Mouse (Mus musculus) hindbrain, embryonic 12.5 days (tissue): Measurements from ENCODE around the gene Krt6a. TPM values are rescaled to one million over a fixed set of nuclear protein-coding genes. Genes with fewer than 3 reads are reported as not detected.

Source experiments
- ATAC-seq: fragments of 200-750 bp; cut with Nextera tagmentation; 2 replicates; pipeline ENCODE4 v1.8.0; 2017; ENCODE audit warnings: moderate TSS enrichment; ENCODE audit not compliant: low FRiP score
- H3K27ac ChIP-seq: fragments of 300-500 bp; sonication (generic); 2 replicates; pipeline ENCODE4 v1.5.1; 2016; ENCODE audit warnings: mild to moderate bottlenecking
- H3K27me3 ChIP-seq: fragments of 300-500 bp; sonication (generic); 2 replicates; pipeline ENCODE4 v1.6.1; 2016; ENCODE audit warnings: mild to moderate bottlenecking
- H3K36me3 ChIP-seq: fragments of 300-500 bp; sonication (generic); 2 replicates; pipeline ENCODE4 v1.6.1; 2016; ENCODE audit warnings: mild to moderate bottlenecking
- H3K4me1 ChIP-seq: fragments of 300-500 bp; sonication (generic); 2 replicates; pipeline ENCODE4 v1.6.1; 2016
- H3K4me2 ChIP-seq: fragments of 300-500 bp; sonication (generic); replicated peaks from 2 replicates; pipeline ENCODE4 v1.6.1; 2016; ENCODE audit warnings: mild to moderate bottlenecking
- H3K4me3 ChIP-seq: fragments of 300-500 bp; sonication (generic); 2 replicates; pipeline ENCODE4 v1.5.1; 2016; ENCODE audit warnings: mild to moderate bottlenecking
- H3K9ac ChIP-seq: fragments of 300-500 bp; sonication (generic); 2 replicates; pipeline ENCODE4 v1.6.1; 2016; ENCODE audit warnings: mild to moderate bottlenecking, moderate library complexity
- H3K9me3 ChIP-seq: fragments of 300-500 bp; sonication (generic); replicated peaks from 2 replicates; pipeline ENCODE4 v1.6.1; 2016; ENCODE audit warnings: mild to moderate bottlenecking
- WGBS: fragments of 180-500 bp; shearing (Covaris S2); methylation state at CpG from one replicate; pipeline ENCODE4 v1.1.7; 2016; 5-methylcytosine and 5-hydroxymethylcytosine counted together
- polyA plus RNA-seq: library from polyadenylated mRNA; unstranded; fragments of >200 nt; fragmentation: Nextera tagmentation; extraction: Ambion mirVana; gene quantifications from 2 replicates; pipeline ENCODE4 v1.2.1, GENCODE M21; 2016

Krt6a gene
- polyA plus RNA-seq = not detected in 2 replicates

DNA sequence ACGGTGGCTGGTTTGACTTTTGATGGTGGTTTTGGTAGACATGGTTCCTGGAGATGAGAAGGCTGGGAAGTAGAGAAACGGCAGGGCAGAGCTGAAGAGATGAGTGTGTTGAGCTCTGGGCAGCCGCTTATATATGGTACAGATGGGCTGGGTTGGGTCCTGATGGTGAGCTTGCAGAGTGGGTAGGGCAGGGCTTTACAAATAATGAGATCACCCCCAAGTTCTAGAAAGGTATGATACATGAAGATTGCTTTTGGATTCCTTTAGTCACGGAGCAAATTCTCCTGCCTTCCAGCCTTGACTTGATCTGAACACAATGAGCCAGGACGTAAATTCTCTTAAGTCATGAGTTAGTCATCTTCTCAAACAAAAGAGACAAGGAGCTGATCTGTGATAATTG is at the start of gene Krt6a:
Gene Krt6a (minus strand): TSS at position 101 of the 400 bp plus-strand sequence.
- no peak within 1 kb of the TSS for H3K4me2 ChIP-seq
- H3K27ac ChIP-seq = no peak within 1 kb of the TSS
- no peaks in the 10 kb centered on the region for H3K9me3 ChIP-seq
- 84% methylated on average over 5 of the region's 5 CpGs for WGBS
- no peak within 1 kb of the TSS for H3K4me3 ChIP-seq
- H3K9ac ChIP-seq = no peak within 1 kb of the TSS
- no peak for ATAC-seq
- H3K4me1 ChIP-seq = no peaks in the 10 kb centered on the region
- H3K27me3 ChIP-seq = no peaks in the 10 kb centered on the region
- no peaks in the 10 kb centered on the region for H3K36me3 ChIP-seq

GRCm38 (mm10) chr15:101742711-101743110 is 48.6 kb upstream of the Krt6a start, which contains the start of gene Krt71:
Krt71 (minus strand) TSS chr15:101743109.
- H3K9me3 ChIP-seq = no peaks in the 10 kb centered on the region
- H3K4me2 ChIP-seq = no peak within 1 kb of the TSS
- H3K27ac ChIP-seq = no peak within 1 kb of the TSS
- WGBS = 57% methylated on average over 14 of the region's 14 CpGs
- peaks cover 5% of the 10 kb centered on the region; the same call in 1 of the 2 replicates for H3K4me1 ChIP-seq
- no peak within 1 kb of the TSS for H3K4me3 ChIP-seq
- no peak for ATAC-seq
- no peaks in the 10 kb centered on the region for H3K36me3 ChIP-seq
- no peak within 1 kb of the TSS for H3K9ac ChIP-seq
- H3K27me3 ChIP-seq = no peaks in the 10 kb centered on the region; the same call in 1 of the 2 replicates

GRCm38 (mm10) chr15:101737786-101738185 is 43.7 kb upstream of the Krt6a start:
- Histone ChIP-seq H3K36me3 (no peaks in the 10 kb centered on the region), H3K4me3 (no peak overlapping the region), H3K9me3 (no peaks in the 10 kb centered on the region), H3K27me3 (no peaks in the 10 kb centered on the region; the same call in none of the 2 replicates), H3K4me2 (no peak overlapping the region), H3K9ac (no peak overlapping the region), H3K27ac (no peak overlapping the region), H3K4me1 (no peaks in the 10 kb centered on the region)
- WGBS = 62% methylated on average over 7 of the region's 7 CpGs
- no peak for ATAC-seq

GRCm38 (mm10) chr15:101730653-101731052 is 36.5 kb upstream of the Krt6a start:
- Histone ChIP-seq H3K27me3 (no peaks in the 10 kb centered on the region), H3K4me1 (no peaks in the 10 kb centered on the region), H3K36me3 (no peaks in the 10 kb centered on the region), H3K27ac (no peak overlapping the region), H3K9ac (no peak overlapping the region), H3K4me3 (no peak overlapping the region), H3K9me3 (no peaks in the 10 kb centered on the region), H3K4me2 (no peak overlapping the region)
- ATAC-seq = no peak

GRCm38 (mm10) chr15:101724686-101725085 is 30.6 kb upstream of the Krt6a start:
- Histone ChIP-seq H3K4me1 (no peaks in the 10 kb centered on the region), H3K9ac (no peak overlapping the region), H3K27ac (no peak overlapping the region), H3K4me3 (no peak overlapping the region), H3K36me3 (no peaks in the 10 kb centered on the region), H3K27me3 (no peaks in the 10 kb centered on the region), H3K9me3 (no peaks in the 10 kb centered on the region), H3K4me2 (no peak overlapping the region)
- 66% methylated on average over 5 of the region's 5 CpGs for WGBS
- ATAC-seq = no peak

- Histone ChIP-seq H3K9me3 (no peaks in the 10 kb centered on the region), H3K9ac (no peak overlapping the region), H3K4me2 (no peak overlapping the region), H3K4me1 (no peaks in the 10 kb centered on the region), H3K4me3 (no peak overlapping the region), H3K27me3 (no peaks in the 10 kb centered on the region), H3K36me3 (no peaks in the 10 kb centered on the region), H3K27ac (no peak overlapping the region)
- WGBS = 65% methylated on average over 3 of the region's 3 CpGs
- no peak for ATAC-seq
Measured at GRCm38 (mm10) chr15:101715831-101716230, 21.7 kb upstream of the Krt6a start.

DNA sequence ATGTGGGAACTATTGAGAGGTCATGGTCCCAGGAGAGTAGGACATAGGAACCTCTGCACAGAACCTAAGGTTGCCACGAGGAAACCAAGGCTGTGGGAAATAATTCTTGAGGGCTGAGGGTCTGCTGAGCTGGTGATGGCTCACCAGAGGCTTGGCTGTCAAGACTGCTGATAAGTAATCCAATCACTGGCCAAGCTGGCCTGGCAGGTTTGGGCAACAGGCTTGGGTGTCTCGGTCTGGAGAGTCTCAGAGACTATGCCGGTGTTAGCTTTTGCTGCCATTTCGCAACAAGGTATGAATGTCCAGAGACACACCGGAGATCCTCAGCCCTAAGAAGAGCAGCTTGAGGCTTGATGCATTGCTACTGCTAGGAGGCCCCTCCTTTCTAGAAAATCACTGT is 20.2 kb upstream of the Krt6a start:
- no peak overlapping the region for H3K4me3 ChIP-seq

DNA sequence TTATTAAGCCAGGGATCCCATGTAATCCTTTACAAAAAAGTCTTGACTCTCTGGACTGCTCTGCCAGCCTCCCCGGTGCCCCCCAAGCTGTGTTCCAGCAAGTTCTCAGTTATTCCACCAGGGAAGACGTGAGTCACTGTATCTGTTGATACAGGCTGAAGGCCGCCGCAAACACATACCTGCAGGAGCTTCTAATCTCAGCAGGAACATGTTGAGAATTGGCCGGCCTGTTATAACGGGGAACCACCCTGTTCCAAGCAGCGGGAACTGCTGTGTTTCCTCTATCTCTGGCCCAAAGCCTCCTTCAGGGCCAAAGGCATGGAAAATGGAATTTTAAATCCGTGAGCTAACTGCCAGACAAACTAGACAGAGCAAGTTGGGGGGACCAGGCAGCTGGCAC is 19.6 kb upstream of the Krt6a start:
- no peak overlapping the region for H3K4me2 ChIP-seq
- H3K4me3 ChIP-seq = no peak overlapping the region
- ATAC-seq = no peak
- 78% methylated on average over 8 of the region's 8 CpGs for WGBS
- H3K9ac ChIP-seq = no peak overlapping the region
- H3K27ac ChIP-seq = no peak overlapping the region
- H3K36me3 ChIP-seq = no peaks in the 10 kb centered on the region
- H3K9me3 ChIP-seq = no peaks in the 10 kb centered on the region
- H3K27me3 ChIP-seq = no peaks in the 10 kb centered on the region
- H3K4me1 ChIP-seq = no peaks in the 10 kb centered on the region

More for the DNA sequence above, 20.2 kb upstream of the Krt6a start:
- 80% methylated on average over 5 of the region's 5 CpGs for WGBS
- Histone ChIP-seq H3K9ac (no peak overlapping the region), H3K4me2 (no peak overlapping the region), H3K9me3 (no peaks in the 10 kb centered on the region), H3K27me3 (no peaks in the 10 kb centered on the region), H3K36me3 (no peaks in the 10 kb centered on the region), H3K4me1 (no peaks in the 10 kb centered on the region), H3K27ac (no peak overlapping the region)
- no peak for ATAC-seq

GRCm38 (mm10) chr15:101712720-101713119 is 18.6 kb upstream of the Krt6a start, which contains the start of gene Krt5:
Krt5 (minus strand) TSS chr15:101712898.
- Histone ChIP-seq H3K9me3 (no peaks in the 10 kb centered on the region), H3K4me2 (no peak within 1 kb of the TSS), H3K4me3 (no peak within 1 kb of the TSS), H3K9ac (no peak within 1 kb of the TSS), H3K27ac (no peak within 1 kb of the TSS), H3K36me3 (no peaks in the 10 kb centered on the region), H3K27me3 (no peaks in the 10 kb centered on the region), H3K4me1 (no peaks in the 10 kb centered on the region)
- WGBS = 71% methylated on average over 13 of the region's 13 CpGs
- ATAC-seq = no peak

GRCm38 (mm10) chr15:101708683-101709082 is 14.6 kb upstream of the Krt6a start:
- no peak overlapping the region for H3K27ac ChIP-seq
- no peaks in the 10 kb centered on the region for H3K27me3 ChIP-seq
- H3K4me1 ChIP-seq = no peaks in the 10 kb centered on the region
- H3K4me3 ChIP-seq = no peak overlapping the region
- no peak overlapping the region for H3K9ac ChIP-seq
- 61% methylated on average over 11 of the region's 11 CpGs for WGBS
- ATAC-seq = no peak
- no peaks in the 10 kb centered on the region for H3K36me3 ChIP-seq
- H3K4me2 ChIP-seq = no peak overlapping the region
- no peaks in the 10 kb centered on the region for H3K9me3 ChIP-seq

DNA sequence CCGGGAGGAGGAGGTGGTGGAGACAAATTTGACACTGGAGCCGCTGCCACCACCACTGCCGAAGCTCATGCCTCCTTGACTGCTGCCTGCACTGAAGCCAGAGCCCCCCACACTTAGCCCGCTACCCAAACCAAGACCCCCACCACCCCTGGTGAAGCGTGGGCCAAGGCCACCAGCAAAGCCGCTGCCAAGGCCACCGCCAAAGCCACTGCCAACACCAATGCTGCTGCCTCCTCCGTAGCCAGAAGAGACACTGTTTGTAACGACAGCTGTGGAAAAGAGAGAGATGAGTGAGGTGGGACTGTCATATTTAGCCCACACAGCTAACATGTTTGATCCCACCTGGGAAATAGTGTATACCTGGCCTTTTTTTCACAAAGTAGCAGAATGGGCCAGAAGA is 13.3 kb upstream of the Krt6a start:
- H3K9me3 ChIP-seq = no peaks in the 10 kb centered on the region
- H3K4me2 ChIP-seq = no peak overlapping the region
- no peaks in the 10 kb centered on the region for H3K27me3 ChIP-seq
- H3K4me3 ChIP-seq = no peak overlapping the region
- no peak overlapping the region for H3K27ac ChIP-seq
- 87% methylated on average over 9 of the region's 9 CpGs for WGBS
- no peaks in the 10 kb centered on the region for H3K36me3 ChIP-seq
- no peaks in the 10 kb centered on the region for H3K4me1 ChIP-seq
- no peak for ATAC-seq
- no peak overlapping the region for H3K9ac ChIP-seq

DNA sequence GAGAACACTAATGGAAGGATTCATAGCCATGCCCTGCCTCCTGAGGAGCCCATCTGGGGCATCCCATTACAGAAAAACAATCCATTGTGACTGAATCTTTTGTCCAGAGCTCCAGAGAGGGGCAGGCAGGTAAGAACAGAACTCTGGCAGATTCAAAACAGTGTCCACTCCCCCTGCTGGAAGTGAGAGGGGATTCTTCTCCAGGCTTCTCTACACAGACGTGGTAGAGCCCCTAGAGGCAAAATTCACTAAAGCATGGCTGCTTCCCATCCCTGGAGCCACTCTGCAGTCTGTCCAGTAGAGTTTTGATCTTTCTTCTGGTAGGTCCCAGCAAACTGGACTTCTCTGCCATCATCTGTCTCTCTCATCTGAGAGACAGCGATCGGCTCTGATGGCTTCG is 10.0 kb upstream of the Krt6a start:
- WGBS = 74% methylated on average over 4 of the region's 4 CpGs
- ATAC-seq = no peak
- Histone ChIP-seq H3K4me1 (no peaks in the 10 kb centered on the region), H3K27me3 (no peaks in the 10 kb centered on the region; the same call in 1 of the 2 replicates), H3K36me3 (no peaks in the 10 kb centered on the region), H3K4me3 (no peak overlapping the region), H3K9me3 (no peaks in the 10 kb centered on the region), H3K27ac (no peak overlapping the region), H3K9ac (no peak overlapping the region), H3K4me2 (no peak overlapping the region)

DNA sequence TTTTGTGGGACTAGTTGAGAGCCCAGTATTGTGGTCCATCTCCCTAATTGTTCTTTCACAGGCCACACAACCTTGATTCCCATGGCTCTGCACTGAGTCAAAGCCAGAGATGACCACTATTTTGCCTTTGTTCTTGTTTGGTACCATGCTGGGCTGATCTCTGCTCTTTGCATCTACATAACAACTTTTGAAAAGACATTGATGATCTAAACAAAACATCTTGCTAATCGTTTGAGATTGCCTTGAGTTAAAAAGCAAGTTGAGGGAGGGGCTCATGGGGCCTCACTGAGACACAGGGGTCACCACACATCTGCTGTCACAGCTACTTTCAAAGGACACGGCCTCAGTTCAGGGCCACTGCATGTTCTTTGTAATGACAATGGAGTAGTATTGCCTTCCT is 8.3 kb upstream of the Krt6a start:
- Histone ChIP-seq H3K36me3 (no peaks in the 10 kb centered on the region), H3K9me3 (no peaks in the 10 kb centered on the region), H3K9ac (no peak overlapping the region), H3K4me2 (no peak overlapping the region), H3K4me3 (no peak overlapping the region), H3K27ac (no peak overlapping the region), H3K4me1 (no peaks in the 10 kb centered on the region), H3K27me3 (no peaks in the 10 kb centered on the region; the same call in 1 of the 2 replicates)
- WGBS = 7% methylated on average over 2 of the region's 2 CpGs
- no peak for ATAC-seq
